Mouse (Mus musculus): ENCODE data around the gene Arpc4.
A peak's percentile ranks its signal among the peaks of the same experiment; 100 is the strongest.

Arpc4 gene

GRCm38 (mm10) chr6:113404649-113405448 is 26.9 kb downstream of the Arpc4 start:
- DNase-seq (ENCODE audit: low spot score in 2 of 2), result no peak

- DNase-seq (ENCODE audit: low spot score in 2 of 2), result no peak
These were observed 27.6 kb downstream of the Arpc4 start for GRCm38 (mm10) chr6:113405483-113405882.

- DNase-seq (ENCODE audit: low spot score in 2 of 2), result no peak
These were observed 28.8 kb downstream of the Arpc4 start for GRCm38 (mm10) chr6:113406683-113407082.

- DNase-seq (ENCODE audit: low spot score in 2 of 2), result no peak
These were observed 32.1 kb downstream of the Arpc4 start for GRCm38 (mm10) chr6:113410001-113410400.

GRCm38 (mm10) chr6:113416416-113416815 is 38.5 kb downstream of the Arpc4 start:
- DNase-seq (ENCODE audit: low spot score in 2 of 2), result no peak

- peak; percentile 28 to 72 for DNase-seq (ENCODE audit: low spot score in 2 of 2)
These were observed 40.7 kb downstream of the Arpc4 start for GRCm38 (mm10) chr6:113418441-113419198.

GRCm38 (mm10) chr6:113419199-113419587 is 41.3 kb downstream of the Arpc4 start, which contains the start of gene Rpusd3:
Gene Rpusd3, minus strand, starts transcription at chr6:113419340.
- peak; percentile 99 to 100 for DNase-seq (ENCODE audit: low spot score in 2 of 2)

- no peak for DNase-seq (ENCODE audit: low spot score in 2 of 2)
These were observed 45.1 kb downstream of the Arpc4 start for GRCm38 (mm10) chr6:113423000-113423399.

GRCm38 (mm10) chr6:113424187-113424586 is 46.3 kb downstream of the Arpc4 start:
- DNase-seq (ENCODE audit: low spot score in 2 of 2), result no peak

GRCm38 (mm10) chr6:113426696-113427095 is 48.8 kb downstream of the Arpc4 start:
- no peak for DNase-seq (ENCODE audit: low spot score in 2 of 2)

- DNase-seq (ENCODE audit: low spot score in 2 of 2), result peak; percentile 59 to 82
These were observed 49.5 kb downstream of the Arpc4 start for GRCm38 (mm10) chr6:113427397-113427796.

GRCm38 (mm10) chr6:113428006-113428405 is 50.1 kb downstream of the Arpc4 start:
- no peak for DNase-seq (ENCODE audit: low spot score in 2 of 2)

- DNase-seq (ENCODE audit: low spot score in 2 of 2), result no peak
These were observed 52.0 kb downstream of the Arpc4 start for GRCm38 (mm10) chr6:113429965-113430364.

- no peak for DNase-seq (ENCODE audit: low spot score in 2 of 2)
These were observed 52.9 kb downstream of the Arpc4 start for GRCm38 (mm10) chr6:113430846-113431245.

- no peak for DNase-seq (ENCODE audit: low spot score in 2 of 2)
These were observed 53.9 kb downstream of the Arpc4 start for GRCm38 (mm10) chr6:113431801-113432200.

GRCm38 (mm10) chr6:113433661-113434060 is 55.7 kb downstream of the Arpc4 start:
- DNase-seq (ENCODE audit: low spot score in 2 of 2), result no peak

GRCm38 (mm10) chr6:113434691-113435090 is 56.8 kb downstream of the Arpc4 start:
- no peak for DNase-seq (ENCODE audit: low spot score in 2 of 2)

GRCm38 (mm10) chr6:113435664-113436205 is 57.8 kb downstream of the Arpc4 start, which contains the start of gene Cidec:
Gene Cidec, minus strand, starts transcription at chr6:113435760.
- no peak for DNase-seq (ENCODE audit: low spot score in 2 of 2)

- no peak for DNase-seq (ENCODE audit: low spot score in 2 of 2)
These were observed 59.2 kb downstream of the Arpc4 start for GRCm38 (mm10) chr6:113437135-113437534.

- DNase-seq (ENCODE audit: low spot score in 2 of 2), result no peak
These were observed 61.0 kb downstream of the Arpc4 start for GRCm38 (mm10) chr6:113438721-113439430.

Data from spleen, postnatal 4 days (tissue).